Mouse (Mus musculus): ENCODE measurements around the gene Pphln1.

DNA sequence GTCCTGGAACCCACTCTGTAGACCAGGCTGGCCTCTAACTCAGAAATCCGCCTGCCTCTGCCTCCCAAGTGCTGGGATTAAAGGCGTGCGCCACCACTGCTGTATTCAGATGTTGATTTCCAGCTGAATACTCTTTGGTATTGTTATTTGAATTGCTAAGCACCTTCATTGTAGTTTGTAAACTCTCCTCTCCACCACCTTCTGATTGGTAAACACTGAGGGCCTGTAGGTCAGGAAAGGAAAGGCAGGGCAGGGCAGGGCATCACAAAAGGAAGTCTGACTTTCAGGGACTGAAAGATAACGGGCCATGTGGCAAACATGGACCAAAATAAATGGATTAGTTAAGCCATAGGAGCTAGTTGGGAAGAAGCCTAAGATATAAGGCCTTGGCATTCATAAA lies 91.4 kb downstream of the Pphln1 start:
- TF ChIP-seq CTCF (IDR thresholded peaks at IDR 0.05; ENCODE audit: insufficient read depth, low read length) (no peak), POLR2A (IDR thresholded peaks at IDR 0.05; ENCODE audit: borderline replicate concordance, extremely low read depth, low read depth, low read length) (no peak)
